Mouse (Mus musculus): ENCODE measurements at regions not wholly inside any gene's neighbourhood (a gene's known extent, or its start where the extent isn't known, plus 50 kb on each side); places are given as distances from the start of the nearest gene placed in this dataset.
A peak's percentile ranks its signal among the peaks of the same experiment; 100 is the strongest.

- DNase-seq (ENCODE audit: low spot score) = no peak
Measured at GRCm38 (mm10) chr19:32947081-32947855, 190.0 kb downstream of the Pten start.

DNA sequence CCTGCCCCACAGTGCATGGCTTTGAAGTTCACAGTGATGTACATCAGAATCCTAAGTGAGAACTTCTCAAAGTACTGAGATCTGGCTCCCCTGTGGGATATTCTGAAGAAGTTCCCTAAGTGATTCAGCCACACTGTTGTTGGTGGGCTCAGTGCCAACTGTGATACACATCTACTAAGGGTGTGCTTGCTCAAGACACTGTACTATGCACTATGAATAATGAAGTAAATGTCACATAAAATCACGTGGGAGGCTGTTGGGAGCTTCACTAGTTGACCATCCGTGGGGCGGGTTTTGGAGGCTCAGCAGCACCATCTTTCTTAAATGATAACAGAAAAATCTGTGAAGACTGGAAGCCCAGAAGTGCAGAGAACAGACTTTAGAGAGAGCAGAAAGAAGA is 193.0 kb downstream of the Pten start:
- TF ChIP-seq TAL1 (conservative IDR thresholded peaks at IDR 0.05; ENCODE audit: low read depth, low read length) (no peak), GATA1 (IDR thresholded peaks at IDR 0.05; ENCODE audit: borderline replicate concordance, low read length) (no peak), CTCF (IDR thresholded peaks at IDR 0.05; ENCODE audit: low read depth, low read length) (no peak), GATA2 (IDR thresholded peaks at IDR 0.05; ENCODE audit: borderline replicate concordance, low read depth, low read length) (no peak), POLR2AphosphoS5 (IDR thresholded peaks at IDR 0.05; ENCODE audit: insufficient replicate concordance, low read depth, low read length) (no peak)
- ATAC-seq (ENCODE audit: extremely low read depth, insufficient number of reproducible peaks, low FRiP score, poor library complexity, severe bottlenecking) (no peak), DNase-seq (ENCODE audit: low spot score) (no peak)
- Histone ChIP-seq H3K27me3 (ENCODE audit: insufficient read depth, low read length) (peaks cover 30% of the 10 kb centered on the region), H3K9me3 (replicated peaks) (no peaks in the 10 kb centered on the region), H3K4me1 (ENCODE audit: insufficient read depth, low read depth, low read length) (peaks cover 38% of the 10 kb centered on the region), H3K4me3 (ENCODE audit: low read depth, low read length) (no peak overlapping the region), H3K36me3 (replicated peaks) (no peaks in the 10 kb centered on the region)

More at GRCm38 (mm10) chr19:32947081-32947855, 190.0 kb downstream of the Pten start:
- no peaks in the 10 kb centered on the region for H3K36me3 ChIP-seq (replicated peaks)
- TF ChIP-seq GATA2 (IDR thresholded peaks at IDR 0.05; ENCODE audit: borderline replicate concordance, low read depth, low read length) (no peak), TAL1 (conservative IDR thresholded peaks at IDR 0.05; ENCODE audit: low read depth, low read length) (no peak), POLR2AphosphoS5 (IDR thresholded peaks at IDR 0.05; ENCODE audit: insufficient replicate concordance, low read depth, low read length) (no peak), CTCF (IDR thresholded peaks at IDR 0.05; ENCODE audit: low read depth, low read length) (no peak), GATA1 (IDR thresholded peaks at IDR 0.05; ENCODE audit: borderline replicate concordance, low read length) (no peak)
- H3K27me3 ChIP-seq (ENCODE audit: insufficient read depth, low read length) = peaks cover 33% of the 10 kb centered on the region
- H3K4me1 ChIP-seq (ENCODE audit: insufficient read depth, low read depth, low read length) = peaks cover 9% of the 10 kb centered on the region
- H3K4me3 ChIP-seq (ENCODE audit: low read depth, low read length) = no peak overlapping the region
- ATAC-seq (ENCODE audit: extremely low read depth, insufficient number of reproducible peaks, low FRiP score, poor library complexity, severe bottlenecking) = no peak
- H3K9me3 ChIP-seq (replicated peaks) = no peaks in the 10 kb centered on the region

DNA sequence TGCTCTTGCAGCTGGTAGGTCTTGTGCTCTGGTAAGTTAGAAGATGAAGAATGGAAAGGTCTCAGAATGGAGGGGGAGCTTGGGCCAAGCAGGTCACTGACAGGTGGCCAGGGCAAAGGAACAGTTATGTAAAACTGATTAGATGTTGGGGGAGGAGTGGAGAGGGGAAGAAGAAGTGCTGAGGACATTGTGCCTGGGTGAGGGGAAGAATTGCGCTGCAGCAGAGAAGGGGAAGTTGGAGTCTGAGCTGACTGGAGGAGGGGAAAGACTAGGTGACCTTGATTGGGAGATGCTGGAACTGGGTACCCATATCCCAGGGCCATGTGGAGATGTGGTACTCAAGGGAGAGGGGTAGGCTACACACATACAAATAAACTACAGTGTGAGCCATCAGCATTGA is 193.5 kb downstream of the Pten start:
- no peak for TF ChIP-seq GATA2 (IDR thresholded peaks at IDR 0.05; ENCODE audit: borderline replicate concordance, low read depth, low read length)
- TF ChIP-seq POLR2AphosphoS5 (IDR thresholded peaks at IDR 0.05; ENCODE audit: insufficient replicate concordance, low read depth, low read length) = no peak
- TF ChIP-seq GATA1 (IDR thresholded peaks at IDR 0.05; ENCODE audit: borderline replicate concordance, low read length) = no peak
- no peak for TF ChIP-seq TAL1 (conservative IDR thresholded peaks at IDR 0.05; ENCODE audit: low read depth, low read length)
- TF ChIP-seq CTCF (IDR thresholded peaks at IDR 0.05; ENCODE audit: low read depth, low read length) = no peak
- no peaks in the 10 kb centered on the region for H3K36me3 ChIP-seq (replicated peaks)
- H3K27me3 ChIP-seq (ENCODE audit: insufficient read depth, low read length) = peaks cover 29% of the 10 kb centered on the region
- peak; percentile 49; the same call in 1 of the 2 replicates for ATAC-seq (ENCODE audit: extremely low read depth, insufficient number of reproducible peaks, low FRiP score, poor library complexity, severe bottlenecking)
- H3K9me3 ChIP-seq (replicated peaks) = no peaks in the 10 kb centered on the region
- H3K4me1 ChIP-seq (ENCODE audit: insufficient read depth, low read depth, low read length) = peaks cover 42% of the 10 kb centered on the region
- DNase-seq (ENCODE audit: low spot score) = no peak
- no peak overlapping the region for H3K4me3 ChIP-seq (ENCODE audit: low read depth, low read length)

DNA sequence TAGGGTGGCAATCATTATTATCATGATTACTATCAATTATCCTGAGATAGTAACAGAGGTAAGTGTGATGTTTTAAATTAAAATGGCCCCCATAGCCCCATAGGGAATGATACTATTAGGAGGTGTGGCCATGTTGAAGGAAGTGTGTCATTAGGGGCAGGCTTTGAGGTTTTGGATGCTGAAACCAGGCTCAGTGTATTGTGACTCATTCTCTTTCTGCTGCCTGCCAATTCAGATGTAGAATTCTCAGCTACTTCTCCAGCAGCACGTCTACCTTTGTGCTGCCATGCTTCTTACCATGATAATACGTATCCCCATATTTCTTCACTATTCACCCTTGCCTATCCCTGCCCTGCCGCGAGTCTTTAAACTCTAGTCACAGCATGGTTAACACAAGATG is 195.1 kb downstream of the Pten start:
- H3K4me1 ChIP-seq (ENCODE audit: insufficient read depth, low read depth, low read length) = peaks cover 55% of the 10 kb centered on the region
- no peak for DNase-seq (ENCODE audit: low spot score)

GRCm38 (mm10) chr19:32952928-32953687 is 195.8 kb downstream of the Pten start:
- H3K4me3 ChIP-seq (ENCODE audit: low read depth, low read length) = no peak overlapping the region; the same call in 1 of the 2 replicates
- no peak for DNase-seq (ENCODE audit: low spot score)
- TF ChIP-seq GATA2 (IDR thresholded peaks at IDR 0.05; ENCODE audit: borderline replicate concordance, low read depth, low read length) (no peak), POLR2AphosphoS5 (IDR thresholded peaks at IDR 0.05; ENCODE audit: insufficient replicate concordance, low read depth, low read length) (no peak), GATA1 (IDR thresholded peaks at IDR 0.05; ENCODE audit: borderline replicate concordance, low read length) (no peak), CTCF (IDR thresholded peaks at IDR 0.05; ENCODE audit: low read depth, low read length) (no peak), TAL1 (conservative IDR thresholded peaks at IDR 0.05; ENCODE audit: low read depth, low read length) (no peak)
- H3K4me1 ChIP-seq (ENCODE audit: insufficient read depth, low read depth, low read length) = peaks cover 59% of the 10 kb centered on the region
- H3K27me3 ChIP-seq (ENCODE audit: insufficient read depth, low read length) = peaks cover 28% of the 10 kb centered on the region
- H3K9me3 ChIP-seq (replicated peaks) = no peaks in the 10 kb centered on the region
- ATAC-seq (ENCODE audit: extremely low read depth, insufficient number of reproducible peaks, low FRiP score, poor library complexity, severe bottlenecking) = no peak
- H3K36me3 ChIP-seq (replicated peaks) = no peaks in the 10 kb centered on the region

More for the DNA sequence above, 195.1 kb downstream of the Pten start:
- no peaks in the 10 kb centered on the region for H3K36me3 ChIP-seq (replicated peaks)
- no peaks in the 10 kb centered on the region for H3K9me3 ChIP-seq (replicated peaks)
- H3K4me3 ChIP-seq (ENCODE audit: low read depth, low read length) = no peak overlapping the region
- TF ChIP-seq CTCF (IDR thresholded peaks at IDR 0.05; ENCODE audit: low read depth, low read length) (no peak), GATA2 (IDR thresholded peaks at IDR 0.05; ENCODE audit: borderline replicate concordance, low read depth, low read length) (no peak)
- ATAC-seq (ENCODE audit: extremely low read depth, insufficient number of reproducible peaks, low FRiP score, poor library complexity, severe bottlenecking) = no peak
- H3K27me3 ChIP-seq (ENCODE audit: insufficient read depth, low read length) = peaks cover 25% of the 10 kb centered on the region

DNA sequence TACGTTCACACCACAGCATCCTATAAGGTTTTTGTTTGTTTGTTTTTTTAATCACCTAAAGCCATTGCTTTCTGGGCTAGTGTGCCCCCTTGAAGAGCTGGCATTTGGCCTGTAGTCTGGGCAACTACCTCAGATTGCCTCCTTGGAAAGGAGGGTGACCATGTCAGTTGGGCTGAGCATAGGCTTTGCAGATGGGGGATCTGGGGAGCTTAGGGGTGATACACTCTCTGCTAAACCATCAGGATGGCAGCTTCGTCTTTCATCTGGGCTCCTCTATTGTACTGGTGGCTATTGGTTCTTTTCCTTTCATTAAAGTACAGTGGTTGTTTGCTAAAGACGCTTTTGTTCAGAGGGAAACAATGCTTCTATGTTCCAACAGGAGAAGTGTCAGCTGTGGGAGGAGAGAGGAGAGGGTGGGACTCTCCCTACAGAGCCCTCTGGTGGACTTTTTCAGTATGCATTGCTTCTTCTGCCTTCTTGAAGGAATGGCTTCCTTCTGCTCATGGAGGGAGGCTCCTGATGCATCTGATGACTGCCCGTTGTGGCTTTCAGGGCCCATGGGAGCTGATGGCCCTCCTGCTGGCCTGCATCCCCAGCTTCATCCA is 196.8 kb downstream of the Pten start:
- Histone ChIP-seq H3K36me3 (replicated peaks) (no peaks in the 10 kb centered on the region), H3K9me3 (replicated peaks) (no peaks in the 10 kb centered on the region), H3K4me1 (ENCODE audit: insufficient read depth, low read depth, low read length) (peaks cover 61% of the 10 kb centered on the region), H3K4me3 (ENCODE audit: low read depth, low read length) (no peak overlapping the region), H3K27me3 (ENCODE audit: insufficient read depth, low read length) (peaks cover 28% of the 10 kb centered on the region)
- DNase-seq (ENCODE audit: low spot score) (no peak), ATAC-seq (ENCODE audit: extremely low read depth, insufficient number of reproducible peaks, low FRiP score, poor library complexity, severe bottlenecking) (peak; percentile 25; the same call in 1 of the 2 replicates)
- TF ChIP-seq POLR2AphosphoS5 (IDR thresholded peaks at IDR 0.05; ENCODE audit: insufficient replicate concordance, low read depth, low read length) (no peak), CTCF (IDR thresholded peaks at IDR 0.05; ENCODE audit: low read depth, low read length) (peak; percentile 18; the same call in 1 of the 2 replicates)
